Mouse (Mus musculus): ENCODE data around the gene Atp2b2.

DNA sequence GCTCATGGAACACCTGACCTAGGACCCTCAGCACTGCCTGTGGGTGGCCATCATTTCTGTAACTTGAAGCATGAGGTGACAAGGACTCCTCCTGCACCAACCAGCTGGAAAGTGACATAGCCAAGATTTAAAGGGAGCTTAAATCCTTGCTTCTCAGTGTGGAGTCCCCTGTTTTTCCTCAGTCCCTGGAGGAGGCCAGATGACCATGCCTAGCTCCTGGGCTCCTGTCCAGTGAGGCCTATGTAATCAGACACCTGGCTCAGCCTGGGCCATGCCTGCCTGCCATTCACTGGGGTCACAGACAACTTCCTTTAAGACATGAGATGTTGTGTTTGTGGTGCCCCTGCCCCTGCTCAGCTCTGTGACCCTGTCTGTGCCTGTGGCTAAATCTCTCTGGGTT lies 36.1 kb upstream of the Atp2b2 start:
- TF ChIP-seq POLR2A (IDR thresholded peaks at IDR 0.05; ENCODE audit: borderline replicate concordance, extremely low read depth, low read depth, low read length) (no peak), CTCF (IDR thresholded peaks at IDR 0.05; ENCODE audit: insufficient read depth, low read length) (no peak)

All from lung, adult 2 months (tissue).